Mouse (Mus musculus): ENCODE measurements at regions not wholly inside any gene's neighbourhood (a gene's known extent, or its start where the extent isn't known, plus 50 kb on each side); places are given as distances from the start of the nearest gene placed in this dataset.

- TF ChIP-seq CTCF (IDR thresholded peaks at IDR 0.05; ENCODE audit: low read depth) (no peak), EP300 (IDR thresholded peaks at IDR 0.05; ENCODE audit: low read depth) (no peak)
Measured at GRCm38 (mm10) chr13:47354446-47354845, 232.0 kb downstream of the Rnf144b start.
